Mouse (Mus musculus): Measurements from ENCODE around the gene Vcp. TPM values are rescaled to one million over a fixed set of nuclear protein-coding genes. Genes with fewer than 3 reads are reported as not detected.

Gene Vcp
- polyA plus RNA-seq, 1 experiment from 2014 or later: 654 TPM

- Histone ChIP-seq H3K4me1 (ENCODE audit: control insufficient read depth, insufficient read depth, low read length) (no peaks in the 10 kb centered on the region), H3K27me3 (ENCODE audit: control insufficient read depth, insufficient read depth, low read length) (no peaks in the 10 kb centered on the region), H3K4me2 (ENCODE audit: low read depth, severe bottlenecking) (no peak overlapping the region), H3K9ac (ENCODE audit: low read length) (no peak overlapping the region), H3K4me3 (ENCODE audit: low read depth, low read length) (no peak overlapping the region), H3K36me3 (ENCODE audit: control insufficient read depth, insufficient read depth, low read length) (peaks cover 2% of the 10 kb centered on the region; the same call in 1 of the 2 replicates), H3K27ac (replicated peaks; ENCODE audit: low read depth, low read length) (no peak overlapping the region), H3K9me3 (ENCODE audit: control insufficient read depth, low read length) (no peaks in the 10 kb centered on the region)
- no peak for ATAC-seq (ENCODE audit: insufficient number of reproducible peaks, low FRiP score, low TSS enrichment, low read depth)
- DNase-seq (ENCODE audit: low spot score): no peak
- WGBS: 86% methylated on average over 5 of the region's 5 CpGs
Observed at GRCm38 (mm10) chr4:42973868-42974267, 26.4 kb downstream of the Vcp start.

- no peaks in the 10 kb centered on the region for H3K4me1 ChIP-seq (ENCODE audit: control insufficient read depth, insufficient read depth, low read length)
- H3K9me3 ChIP-seq (ENCODE audit: control insufficient read depth, low read length): no peaks in the 10 kb centered on the region
- H3K9ac ChIP-seq (ENCODE audit: low read length): no peak overlapping the region
- H3K36me3 ChIP-seq (ENCODE audit: control insufficient read depth, insufficient read depth, low read length): no peaks in the 10 kb centered on the region
- no peak overlapping the region for H3K4me3 ChIP-seq (ENCODE audit: low read depth, low read length)
- no peak for DNase-seq (ENCODE audit: low spot score)
- H3K27ac ChIP-seq (replicated peaks; ENCODE audit: low read depth, low read length): no peak overlapping the region
- ATAC-seq (ENCODE audit: insufficient number of reproducible peaks, low FRiP score, low TSS enrichment, low read depth): no peak
- H3K27me3 ChIP-seq (ENCODE audit: control insufficient read depth, insufficient read depth, low read length): no peaks in the 10 kb centered on the region
- H3K4me2 ChIP-seq (ENCODE audit: low read depth, severe bottlenecking): no peak overlapping the region
- 62% methylated on average over 4 of the region's 4 CpGs for WGBS
Observed at GRCm38 (mm10) chr4:42972952-42973351, 27.4 kb downstream of the Vcp start.

- Histone ChIP-seq H3K9ac (ENCODE audit: low read length) (no peak within 1 kb of the TSS), H3K4me3 (ENCODE audit: low read depth, low read length) (no peak within 1 kb of the TSS), H3K27ac (replicated peaks; ENCODE audit: low read depth, low read length) (no peak within 1 kb of the TSS), H3K36me3 (ENCODE audit: control insufficient read depth, insufficient read depth, low read length) (no peaks in the 10 kb centered on the region), H3K27me3 (ENCODE audit: control insufficient read depth, insufficient read depth, low read length) (no peaks in the 10 kb centered on the region), H3K4me1 (ENCODE audit: control insufficient read depth, insufficient read depth, low read length) (no peaks in the 10 kb centered on the region), H3K9me3 (ENCODE audit: control insufficient read depth, low read length) (no peaks in the 10 kb centered on the region), H3K4me2 (ENCODE audit: low read depth, severe bottlenecking) (no peak within 1 kb of the TSS)
- ATAC-seq (ENCODE audit: insufficient number of reproducible peaks, low FRiP score, low TSS enrichment, low read depth): no peak
- 94% methylated on average over 4 of the region's 4 CpGs for WGBS
- no peak for DNase-seq (ENCODE audit: low spot score)
Observed at GRCm38 (mm10) chr4:42969304-42969703, 31.0 kb downstream of the Vcp start, which contains the start of gene 1700022I11Rik. 1700022I11Rik (plus strand) TSS chr4:42969604.

- Histone ChIP-seq H3K9me3 (ENCODE audit: control insufficient read depth, low read length) (no peaks in the 10 kb centered on the region), H3K9ac (ENCODE audit: low read length) (no peak overlapping the region), H3K4me3 (ENCODE audit: low read depth, low read length) (no peak overlapping the region), H3K4me1 (ENCODE audit: control insufficient read depth, insufficient read depth, low read length) (no peaks in the 10 kb centered on the region), H3K36me3 (ENCODE audit: control insufficient read depth, insufficient read depth, low read length) (no peaks in the 10 kb centered on the region), H3K4me2 (ENCODE audit: low read depth, severe bottlenecking) (peak overlapping the region; percentile 24; the same call in 1 of the 2 replicates), H3K27me3 (ENCODE audit: control insufficient read depth, insufficient read depth, low read length) (no peaks in the 10 kb centered on the region), H3K27ac (replicated peaks; ENCODE audit: low read depth, low read length) (no peak overlapping the region)
- WGBS: 14% methylated on average over 12 of the region's 12 CpGs
- ATAC-seq (ENCODE audit: insufficient number of reproducible peaks, low FRiP score, low TSS enrichment, low read depth): no peak; the same call in 1 of the 2 replicates
- DNase-seq (ENCODE audit: low spot score): peak; percentile 71
Observed at GRCm38 (mm10) chr4:42965039-42965719, 35.1 kb downstream of the Vcp start.

- no peak for DNase-seq (ENCODE audit: low spot score)
- ATAC-seq (ENCODE audit: insufficient number of reproducible peaks, low FRiP score, low TSS enrichment, low read depth): no peak
- Histone ChIP-seq H3K27ac (replicated peaks; ENCODE audit: low read depth, low read length) (no peak overlapping the region), H3K9me3 (ENCODE audit: control insufficient read depth, low read length) (no peaks in the 10 kb centered on the region), H3K36me3 (ENCODE audit: control insufficient read depth, insufficient read depth, low read length) (no peaks in the 10 kb centered on the region), H3K9ac (ENCODE audit: low read length) (no peak overlapping the region), H3K27me3 (ENCODE audit: control insufficient read depth, insufficient read depth, low read length) (no peaks in the 10 kb centered on the region), H3K4me1 (ENCODE audit: control insufficient read depth, insufficient read depth, low read length) (no peaks in the 10 kb centered on the region), H3K4me3 (ENCODE audit: low read depth, low read length) (no peak overlapping the region), H3K4me2 (ENCODE audit: low read depth, severe bottlenecking) (no peak overlapping the region)
- WGBS: 91% methylated on average over 2 of the region's 2 CpGs
Observed at GRCm38 (mm10) chr4:42963480-42963879, 36.8 kb downstream of the Vcp start.

GRCm38 (mm10) chr4:42961592-42961991 is 38.7 kb downstream of the Vcp start:
- Histone ChIP-seq H3K9ac (ENCODE audit: low read length) (no peak overlapping the region), H3K4me3 (ENCODE audit: low read depth, low read length) (no peak overlapping the region), H3K36me3 (ENCODE audit: control insufficient read depth, insufficient read depth, low read length) (no peaks in the 10 kb centered on the region; the same call in 1 of the 2 replicates), H3K4me1 (ENCODE audit: control insufficient read depth, insufficient read depth, low read length) (no peaks in the 10 kb centered on the region), H3K27me3 (ENCODE audit: control insufficient read depth, insufficient read depth, low read length) (no peaks in the 10 kb centered on the region), H3K4me2 (ENCODE audit: low read depth, severe bottlenecking) (no peak overlapping the region), H3K27ac (replicated peaks; ENCODE audit: low read depth, low read length) (no peak overlapping the region), H3K9me3 (ENCODE audit: control insufficient read depth, low read length) (no peaks in the 10 kb centered on the region)
- peak; percentile 62 for DNase-seq (ENCODE audit: low spot score)
- no peak for ATAC-seq (ENCODE audit: insufficient number of reproducible peaks, low FRiP score, low TSS enrichment, low read depth)
- WGBS: 36% methylated on average over 4 of the region's 4 CpGs

- H3K4me1 ChIP-seq (ENCODE audit: control insufficient read depth, insufficient read depth, low read length): no peaks in the 10 kb centered on the region
- no peaks in the 10 kb centered on the region for H3K27me3 ChIP-seq (ENCODE audit: control insufficient read depth, insufficient read depth, low read length)
- no peak overlapping the region for H3K4me2 ChIP-seq (ENCODE audit: low read depth, severe bottlenecking)
- H3K4me3 ChIP-seq (ENCODE audit: low read depth, low read length): no peak overlapping the region
- no peak overlapping the region for H3K9ac ChIP-seq (ENCODE audit: low read length)
- ATAC-seq (ENCODE audit: insufficient number of reproducible peaks, low FRiP score, low TSS enrichment, low read depth) (no peak), DNase-seq (ENCODE audit: low spot score) (no peak)
- no peaks in the 10 kb centered on the region; the same call in 1 of the 2 replicates for H3K36me3 ChIP-seq (ENCODE audit: control insufficient read depth, insufficient read depth, low read length)
- 53% methylated on average over 4 of the region's 4 CpGs for WGBS
- H3K27ac ChIP-seq (replicated peaks; ENCODE audit: low read depth, low read length): no peak overlapping the region
- no peaks in the 10 kb centered on the region for H3K9me3 ChIP-seq (ENCODE audit: control insufficient read depth, low read length)
Observed at GRCm38 (mm10) chr4:42959382-42959781, 40.9 kb downstream of the Vcp start.

GRCm38 (mm10) chr4:42958942-42959341 is 41.4 kb downstream of the Vcp start:
- Histone ChIP-seq H3K4me1 (ENCODE audit: control insufficient read depth, insufficient read depth, low read length) (no peaks in the 10 kb centered on the region), H3K9me3 (ENCODE audit: control insufficient read depth, low read length) (no peaks in the 10 kb centered on the region), H3K36me3 (ENCODE audit: control insufficient read depth, insufficient read depth, low read length) (no peaks in the 10 kb centered on the region; the same call in 1 of the 2 replicates), H3K4me2 (ENCODE audit: low read depth, severe bottlenecking) (no peak overlapping the region), H3K4me3 (ENCODE audit: low read depth, low read length) (no peak overlapping the region), H3K27me3 (ENCODE audit: control insufficient read depth, insufficient read depth, low read length) (no peaks in the 10 kb centered on the region), H3K9ac (ENCODE audit: low read length) (no peak overlapping the region), H3K27ac (replicated peaks; ENCODE audit: low read depth, low read length) (no peak overlapping the region)
- 74% methylated on average over 8 of the region's 8 CpGs for WGBS
- DNase-seq (ENCODE audit: low spot score) (no peak), ATAC-seq (ENCODE audit: insufficient number of reproducible peaks, low FRiP score, low TSS enrichment, low read depth) (no peak)

- Histone ChIP-seq H3K27me3 (ENCODE audit: control insufficient read depth, insufficient read depth, low read length) (no peaks in the 10 kb centered on the region), H3K36me3 (ENCODE audit: control insufficient read depth, insufficient read depth, low read length) (no peaks in the 10 kb centered on the region; the same call in 1 of the 2 replicates), H3K4me1 (ENCODE audit: control insufficient read depth, insufficient read depth, low read length) (no peaks in the 10 kb centered on the region), H3K9ac (ENCODE audit: low read length) (no peak overlapping the region), H3K9me3 (ENCODE audit: control insufficient read depth, low read length) (no peaks in the 10 kb centered on the region), H3K27ac (replicated peaks; ENCODE audit: low read depth, low read length) (no peak overlapping the region), H3K4me2 (ENCODE audit: low read depth, severe bottlenecking) (no peak overlapping the region), H3K4me3 (ENCODE audit: low read depth, low read length) (no peak overlapping the region)
- 91% methylated on average over 8 of the region's 8 CpGs for WGBS
- ATAC-seq (ENCODE audit: insufficient number of reproducible peaks, low FRiP score, low TSS enrichment, low read depth) (no peak), DNase-seq (ENCODE audit: low spot score) (no peak)
Observed at GRCm38 (mm10) chr4:42957979-42958378, 42.3 kb downstream of the Vcp start.
